Mouse (Mus musculus): ENCODE measurements around the gene Kctd21.

Kctd21 gene

GRCm38 (mm10) chr7:97334406-97334805, 2.3 kb downstream of the Kctd21 start:
- TF ChIP-seq NANOG (IDR thresholded peaks at IDR 0.05; ENCODE audit: borderline replicate concordance, low read length) (no peak), POU5F1 (IDR thresholded peaks at IDR 0.05; ENCODE audit: borderline replicate concordance, low read length) (no peak), CTCF (conservative IDR thresholded peaks at IDR 0.05; ENCODE audit: low read length) (no peak)
- Histone ChIP-seq H3K4me1 (replicated peaks; ENCODE audit: low read depth, low read length) (peaks cover 65% of the 10 kb centered on the region), H3K4me3 (replicated peaks; ENCODE audit: low read length) (no peak overlapping the region)

DNA sequence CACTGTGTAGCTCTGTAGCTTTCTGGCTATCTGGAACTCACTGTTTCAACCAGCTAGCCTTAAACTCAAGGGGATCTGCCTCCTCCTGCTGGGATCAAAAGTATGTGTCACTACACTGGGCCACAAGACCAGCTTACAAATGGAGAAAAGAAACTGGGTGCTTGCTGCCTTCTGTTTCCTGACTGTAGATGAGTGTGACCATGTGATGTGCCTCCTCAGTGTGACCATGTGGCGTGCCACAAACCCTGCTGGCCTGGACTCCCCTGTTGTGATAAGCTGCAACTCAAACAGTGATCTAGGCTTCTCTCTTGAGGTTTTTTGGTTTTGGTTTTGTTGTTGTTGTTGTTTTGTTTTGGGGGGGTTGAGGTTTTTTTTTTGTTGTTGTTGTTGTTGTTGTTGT, 4.6 kb downstream of the Kctd21 start:
- TF ChIP-seq CTCF (conservative IDR thresholded peaks at IDR 0.05; ENCODE audit: low read length) (no peak), POU5F1 (IDR thresholded peaks at IDR 0.05; ENCODE audit: borderline replicate concordance, low read length) (no peak), NANOG (IDR thresholded peaks at IDR 0.05; ENCODE audit: borderline replicate concordance, low read length) (no peak)
- no peaks in the 10 kb centered on the region for H3K27me3 ChIP-seq (ENCODE audit: insufficient read depth, low read length)
- no peaks in the 10 kb centered on the region for H3K36me3 ChIP-seq (ENCODE audit: insufficient read depth, low read length)
- peaks cover 58% of the 10 kb centered on the region for H3K4me1 ChIP-seq (replicated peaks; ENCODE audit: low read depth, low read length)
- H3K4me3 ChIP-seq (replicated peaks; ENCODE audit: low read length) = no peak overlapping the region
- H3K9me3 ChIP-seq (ENCODE audit: low read length) = peaks cover 4% of the 10 kb centered on the region

More at GRCm38 (mm10) chr7:97334406-97334805, 2.3 kb downstream of the Kctd21 start:
- H3K36me3 ChIP-seq (ENCODE audit: insufficient read depth, low read length) = no peaks in the 10 kb centered on the region
- H3K27me3 ChIP-seq (ENCODE audit: insufficient read depth, low read length) = peaks cover 3% of the 10 kb centered on the region; the same call in 1 of the 2 replicates
- H3K9me3 ChIP-seq (ENCODE audit: low read length) = no peaks in the 10 kb centered on the region

GRCm38 (mm10) chr7:97338593-97338992, 6.5 kb downstream of the Kctd21 start:
- TF ChIP-seq CTCF (conservative IDR thresholded peaks at IDR 0.05; ENCODE audit: low read length) (no peak), NANOG (IDR thresholded peaks at IDR 0.05; ENCODE audit: borderline replicate concordance, low read length) (no peak), POU5F1 (IDR thresholded peaks at IDR 0.05; ENCODE audit: borderline replicate concordance, low read length) (no peak)
- no peak overlapping the region for H3K4me3 ChIP-seq (replicated peaks; ENCODE audit: low read length)
- peaks cover 65% of the 10 kb centered on the region for H3K4me1 ChIP-seq (replicated peaks; ENCODE audit: low read depth, low read length)

DNA sequence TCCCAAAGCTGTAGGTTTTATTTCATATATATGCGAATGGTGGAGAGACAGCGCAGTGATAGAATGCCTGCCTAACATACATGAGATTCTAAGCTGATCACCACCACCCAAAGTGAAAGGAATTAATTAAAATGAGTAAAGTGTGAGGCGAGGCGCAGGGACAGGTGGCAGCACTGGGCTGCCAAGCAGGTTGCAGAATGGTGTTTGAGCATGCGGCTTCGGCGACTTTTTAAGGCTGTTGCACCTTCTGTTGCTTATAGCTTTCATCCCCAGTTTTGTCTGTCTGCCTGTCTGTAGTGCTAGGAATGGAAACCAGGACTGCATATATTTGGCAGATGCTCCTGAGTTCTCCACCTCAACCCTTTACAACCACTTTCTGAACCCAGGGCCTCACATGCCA, 7.5 kb downstream of the Kctd21 start:
- no peaks in the 10 kb centered on the region for H3K27me3 ChIP-seq (ENCODE audit: insufficient read depth, low read length)
- peaks cover 67% of the 10 kb centered on the region for H3K4me1 ChIP-seq (replicated peaks; ENCODE audit: low read depth, low read length)
- H3K9me3 ChIP-seq (ENCODE audit: low read length) = peaks cover 4% of the 10 kb centered on the region
- no peak overlapping the region for H3K4me3 ChIP-seq (replicated peaks; ENCODE audit: low read length)
- no peak for TF ChIP-seq POU5F1 (IDR thresholded peaks at IDR 0.05; ENCODE audit: borderline replicate concordance, low read length)
- TF ChIP-seq NANOG (IDR thresholded peaks at IDR 0.05; ENCODE audit: borderline replicate concordance, low read length) = no peak
- no peak for TF ChIP-seq CTCF (conservative IDR thresholded peaks at IDR 0.05; ENCODE audit: low read length)
- no peaks in the 10 kb centered on the region for H3K36me3 ChIP-seq (ENCODE audit: insufficient read depth, low read length)

More at GRCm38 (mm10) chr7:97338593-97338992, 6.5 kb downstream of the Kctd21 start:
- Histone ChIP-seq H3K9me3 (ENCODE audit: low read length) (peaks cover 4% of the 10 kb centered on the region), H3K27me3 (ENCODE audit: insufficient read depth, low read length) (no peaks in the 10 kb centered on the region), H3K36me3 (ENCODE audit: insufficient read depth, low read length) (no peaks in the 10 kb centered on the region)

- H3K4me3 ChIP-seq (replicated peaks; ENCODE audit: low read length) = 0 out of 2 replicates have a peak overlapping the region, but pooled peaks have one; percentile 13
- no peaks in the 10 kb centered on the region for H3K27me3 ChIP-seq (ENCODE audit: insufficient read depth, low read length)
- H3K4me1 ChIP-seq (replicated peaks; ENCODE audit: low read depth, low read length) = peaks cover 82% of the 10 kb centered on the region
- H3K9me3 ChIP-seq (ENCODE audit: low read length) = peaks cover 4% of the 10 kb centered on the region
- H3K36me3 ChIP-seq (ENCODE audit: insufficient read depth, low read length) = no peaks in the 10 kb centered on the region
- TF ChIP-seq CTCF (conservative IDR thresholded peaks at IDR 0.05; ENCODE audit: low read length) (no peak), NANOG (IDR thresholded peaks at IDR 0.05; ENCODE audit: borderline replicate concordance, low read length) (no peak), POU5F1 (IDR thresholded peaks at IDR 0.05; ENCODE audit: borderline replicate concordance, low read length) (no peak)
Observed at GRCm38 (mm10) chr7:97340907-97341849, 9.1 kb downstream of the Kctd21 start.

DNA sequence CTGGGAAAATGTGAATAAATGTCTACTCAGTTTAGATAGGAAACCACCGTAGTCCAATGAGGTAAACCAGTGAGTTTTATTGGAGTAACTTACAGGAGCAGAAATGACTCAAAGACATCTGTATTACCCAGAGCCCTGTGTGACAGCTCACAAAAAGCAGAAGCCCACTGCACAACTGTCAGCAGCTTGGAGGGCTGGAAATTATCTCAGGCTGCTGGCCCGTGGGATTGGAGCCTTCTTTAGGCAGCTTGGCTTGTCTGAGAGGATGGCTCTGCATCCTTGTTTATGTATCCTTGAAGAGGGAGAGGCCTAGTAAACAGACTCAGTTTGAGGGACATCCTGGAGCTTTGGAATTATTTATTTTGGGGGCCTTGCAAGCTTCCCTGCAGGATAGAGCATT, 10.8 kb downstream of the Kctd21 start:
- no peak overlapping the region for H3K4me3 ChIP-seq (replicated peaks; ENCODE audit: low read length)
- TF ChIP-seq CTCF (conservative IDR thresholded peaks at IDR 0.05; ENCODE audit: low read length) = no peak
- H3K4me1 ChIP-seq (replicated peaks; ENCODE audit: low read depth, low read length) = peaks cover 87% of the 10 kb centered on the region
- peaks cover 3% of the 10 kb centered on the region; the same call in 1 of the 2 replicates for H3K27me3 ChIP-seq (ENCODE audit: insufficient read depth, low read length)
- no peaks in the 10 kb centered on the region for H3K36me3 ChIP-seq (ENCODE audit: insufficient read depth, low read length)
- H3K9me3 ChIP-seq (ENCODE audit: low read length) = peaks cover 4% of the 10 kb centered on the region

- TF ChIP-seq POU5F1 (IDR thresholded peaks at IDR 0.05; ENCODE audit: borderline replicate concordance, low read length) (no peak), CTCF (conservative IDR thresholded peaks at IDR 0.05; ENCODE audit: low read length) (no peak), NANOG (IDR thresholded peaks at IDR 0.05; ENCODE audit: borderline replicate concordance, low read length) (no peak)
- Histone ChIP-seq H3K4me1 (replicated peaks; ENCODE audit: low read depth, low read length) (peaks cover 76% of the 10 kb centered on the region), H3K9me3 (ENCODE audit: low read length) (peaks cover 4% of the 10 kb centered on the region), H3K27me3 (ENCODE audit: insufficient read depth, low read length) (peaks cover 3% of the 10 kb centered on the region; the same call in 1 of the 2 replicates), H3K4me3 (replicated peaks; ENCODE audit: low read length) (no peak overlapping the region), H3K36me3 (ENCODE audit: insufficient read depth, low read length) (no peaks in the 10 kb centered on the region)
Observed at GRCm38 (mm10) chr7:97344655-97345054, 12.5 kb downstream of the Kctd21 start.

GRCm38 (mm10) chr7:97345229-97345871, 13.2 kb downstream of the Kctd21 start:
- Histone ChIP-seq H3K4me1 (replicated peaks; ENCODE audit: low read depth, low read length) (peaks cover 79% of the 10 kb centered on the region), H3K27me3 (ENCODE audit: insufficient read depth, low read length) (peaks cover 3% of the 10 kb centered on the region; the same call in 1 of the 2 replicates), H3K9me3 (ENCODE audit: low read length) (no peaks in the 10 kb centered on the region; the same call in 1 of the 2 replicates), H3K36me3 (ENCODE audit: insufficient read depth, low read length) (no peaks in the 10 kb centered on the region), H3K4me3 (replicated peaks; ENCODE audit: low read length) (no peak overlapping the region)
- TF ChIP-seq CTCF (conservative IDR thresholded peaks at IDR 0.05; ENCODE audit: low read length) (no peak), NANOG (IDR thresholded peaks at IDR 0.05; ENCODE audit: borderline replicate concordance, low read length) (no peak), POU5F1 (IDR thresholded peaks at IDR 0.05; ENCODE audit: borderline replicate concordance, low read length) (no peak)
